Mouse (Mus musculus): ENCODE results near the gene Pcdh15.

DNA sequence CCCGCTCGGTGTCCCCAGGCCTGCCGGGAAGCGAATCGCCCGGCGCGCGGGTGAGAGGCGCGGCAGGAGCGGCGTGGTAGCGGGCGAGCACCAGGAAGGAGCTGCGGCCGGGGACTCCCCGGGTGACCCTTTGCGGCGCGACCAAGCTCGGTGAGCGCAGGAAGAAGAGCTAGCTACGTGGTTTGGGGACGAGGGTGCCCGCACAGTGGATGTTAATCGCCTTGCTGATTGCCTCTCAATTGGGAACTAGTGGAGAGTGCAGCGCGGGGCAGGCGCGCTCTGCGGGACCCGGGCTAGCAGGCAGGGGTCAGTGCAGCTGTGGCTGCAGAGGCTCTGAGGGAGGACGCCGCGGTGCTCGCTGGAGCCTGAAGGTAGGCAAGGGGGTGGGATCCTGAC is 702 bp downstream of the Pcdh15 start:
- no peak for TF ChIP-seq CTCF (IDR thresholded peaks at IDR 0.05; ENCODE audit: borderline replicate concordance, insufficient read depth, low read depth, low read length)
- no peak for TF ChIP-seq POLR2A (IDR thresholded peaks at IDR 0.05; ENCODE audit: borderline replicate concordance, insufficient read depth, low read length)

All from cerebellum, adult 2 months (tissue).